Mouse (Mus musculus) c-Kit-positive CD71-positive TER-119-positive erythroid progenitor cells, embryonic 14.5 days (primary cell): ENCODE results near the gene Cebpa.
A peak's percentile ranks its signal among the peaks of the same experiment; 100 is the strongest.

Experiments
- DNase-seq: peaks from one replicate; pipeline ENCODE4 v3.0.0-alpha.2; 2013; ENCODE audit warnings: low spot score

Gene Cebpa

DNA sequence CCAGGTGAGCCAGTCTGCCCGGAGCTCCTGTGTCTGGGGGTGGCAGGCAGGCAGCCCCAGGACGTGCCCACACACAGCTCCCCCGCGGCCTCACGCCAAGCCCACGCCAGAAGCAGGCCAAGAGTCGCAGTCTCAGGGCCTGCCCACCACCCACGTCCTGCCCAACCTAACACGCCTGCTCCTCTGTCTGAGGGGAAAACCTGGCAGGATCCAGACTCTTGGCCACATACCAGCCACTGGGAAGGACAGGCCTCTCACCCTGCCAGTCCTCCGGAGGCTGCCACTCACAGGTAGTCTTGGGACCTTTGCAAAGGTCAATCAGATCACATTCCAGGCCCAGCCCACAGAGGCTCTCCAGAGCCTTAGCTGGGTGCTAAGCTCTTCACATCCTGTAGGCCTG lies 27.2 kb downstream of the Cebpa start:
- no peak for DNase-seq

DNA sequence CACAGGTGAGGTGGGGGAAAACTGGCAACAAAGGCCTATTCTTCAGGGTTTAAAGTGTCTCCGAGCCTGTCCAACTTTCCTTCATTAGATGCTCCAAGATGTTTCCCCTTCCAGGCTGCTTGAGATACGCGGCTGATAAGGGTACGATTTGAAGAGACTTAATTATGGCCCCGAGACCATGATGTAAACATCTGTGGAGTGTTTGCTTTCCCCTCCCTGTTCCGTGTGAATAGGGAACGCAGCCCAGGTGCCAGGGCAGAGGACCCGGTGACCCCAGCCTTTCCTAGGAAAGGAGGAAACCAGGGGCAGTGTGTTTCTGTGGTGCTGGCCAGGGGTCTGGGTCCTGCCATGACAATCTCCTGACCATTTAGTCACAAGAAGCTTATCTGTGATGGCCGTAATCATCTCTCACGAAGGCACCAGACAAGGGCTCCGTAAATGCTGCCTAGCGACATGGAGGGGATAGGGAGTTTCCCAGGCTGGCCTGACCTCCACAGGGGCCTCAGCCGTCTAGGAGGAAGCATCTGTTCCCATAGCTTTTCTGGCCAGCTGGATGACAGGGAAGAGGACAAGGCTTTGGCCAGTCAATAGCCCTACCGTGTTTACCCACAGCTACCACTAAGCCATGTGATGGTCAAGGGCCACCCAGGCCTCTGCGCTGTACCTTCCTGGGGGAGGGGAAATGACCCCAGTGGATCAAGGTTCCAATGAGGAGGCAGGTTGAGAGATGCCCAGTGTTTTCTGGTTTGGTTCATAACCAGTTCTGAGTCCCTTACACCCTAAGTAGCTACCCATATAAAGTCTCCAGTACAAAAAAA lies 30.7 kb downstream of the Cebpa start:
- DNase-seq = no peak

DNA sequence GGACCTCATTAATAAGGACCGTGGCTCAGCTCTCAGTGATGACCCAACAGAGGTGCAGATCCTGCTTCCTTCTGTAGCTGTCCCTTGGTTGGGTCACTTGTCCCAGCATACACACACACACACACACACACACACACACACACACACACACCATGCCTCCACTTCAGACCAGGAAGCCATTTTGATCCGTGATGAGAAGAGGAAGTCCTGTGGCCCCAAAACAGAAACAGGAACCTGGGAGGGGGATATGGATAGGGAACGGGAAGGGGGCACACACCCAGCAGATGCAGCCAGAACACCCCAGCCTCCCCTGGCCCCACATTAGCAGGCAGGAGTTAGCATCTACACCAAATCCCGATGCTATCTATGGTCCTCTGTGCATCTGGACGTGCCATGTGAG lies 31.8 kb downstream of the Cebpa start:
- DNase-seq = no peak

DNA sequence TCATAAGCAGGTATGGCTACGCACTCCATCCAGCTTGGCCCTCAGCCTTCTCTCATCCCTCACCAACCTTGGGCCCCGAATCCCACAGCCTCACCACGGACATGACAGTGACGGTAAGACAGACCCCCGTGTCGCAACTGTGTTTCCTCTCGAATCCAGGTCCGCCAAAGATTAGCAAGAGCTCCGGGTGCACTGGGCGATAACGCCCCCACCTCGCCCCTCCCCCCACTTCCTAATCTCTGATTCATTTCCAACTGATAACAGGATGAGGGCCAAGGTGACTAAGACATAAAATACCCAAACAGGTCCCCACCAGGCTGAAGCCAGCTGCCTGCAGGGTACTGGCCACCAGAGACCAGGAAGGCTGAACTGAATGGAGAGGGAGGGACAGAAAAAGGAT lies 35.4 kb downstream of the Cebpa start:
- no peak for DNase-seq

DNA sequence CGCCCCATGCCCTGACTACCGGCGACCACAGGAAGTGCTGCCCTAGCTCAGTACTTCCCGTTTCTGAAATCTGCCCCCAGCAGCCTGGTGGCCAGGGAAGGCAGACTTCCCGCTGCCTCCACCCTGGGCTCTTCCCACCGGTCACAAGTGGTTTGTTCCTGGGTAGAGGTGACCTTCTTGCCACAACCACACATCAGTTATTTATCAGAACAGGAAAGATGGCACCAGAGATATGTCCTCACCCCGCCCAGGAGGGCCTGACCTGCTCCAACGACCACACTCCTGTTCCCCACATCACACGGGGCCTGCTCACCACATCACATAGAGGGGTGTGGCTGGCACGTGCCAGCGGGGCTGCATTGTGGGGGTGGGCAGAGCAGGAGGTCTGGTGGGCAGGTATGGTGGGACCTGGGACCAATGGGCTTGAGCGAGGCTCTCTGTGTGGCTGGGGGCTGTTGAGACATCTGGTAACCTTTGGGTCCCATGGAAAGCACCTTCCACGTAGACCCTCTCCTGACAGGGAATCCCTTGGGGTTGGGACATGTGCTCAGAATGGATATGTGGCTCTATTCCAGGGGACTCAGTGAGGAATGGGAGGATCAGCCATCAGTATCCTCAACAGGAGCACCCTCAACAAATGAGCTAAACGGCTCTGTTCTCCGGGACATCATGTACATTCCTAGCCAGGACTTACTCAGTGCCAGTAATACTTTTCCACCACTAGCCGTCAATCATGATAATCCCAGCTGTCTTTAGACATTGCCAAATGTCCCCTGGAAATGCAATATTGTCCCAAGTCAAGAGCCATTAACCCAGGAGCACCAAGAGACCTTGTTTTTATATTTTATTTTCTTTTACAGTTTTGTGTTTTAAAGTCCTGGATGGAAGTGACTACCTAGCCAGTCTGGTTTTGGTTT lies 37.7 kb downstream of the Cebpa start:
- DNase-seq = no peak

DNA sequence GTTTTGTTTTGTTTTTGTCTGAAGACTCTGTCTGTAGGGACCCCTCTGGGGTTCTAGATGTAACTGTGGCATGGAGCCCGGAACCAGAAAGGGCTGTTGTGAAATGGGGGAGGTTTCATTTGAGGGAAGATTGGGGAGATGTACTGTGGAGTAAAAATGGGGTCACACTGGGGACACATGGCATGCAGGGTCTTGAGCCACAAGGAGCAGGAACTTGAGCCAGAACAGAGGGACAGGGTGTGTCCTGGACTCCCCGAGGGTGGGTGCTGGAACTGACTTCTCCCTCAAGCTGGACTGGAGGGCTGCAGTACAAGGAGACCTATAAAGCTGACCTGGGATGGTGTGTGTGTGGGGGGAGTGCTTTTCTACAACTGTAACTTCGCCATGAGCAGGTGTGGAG lies 38.4 kb downstream of the Cebpa start:
- no peak for DNase-seq

DNA sequence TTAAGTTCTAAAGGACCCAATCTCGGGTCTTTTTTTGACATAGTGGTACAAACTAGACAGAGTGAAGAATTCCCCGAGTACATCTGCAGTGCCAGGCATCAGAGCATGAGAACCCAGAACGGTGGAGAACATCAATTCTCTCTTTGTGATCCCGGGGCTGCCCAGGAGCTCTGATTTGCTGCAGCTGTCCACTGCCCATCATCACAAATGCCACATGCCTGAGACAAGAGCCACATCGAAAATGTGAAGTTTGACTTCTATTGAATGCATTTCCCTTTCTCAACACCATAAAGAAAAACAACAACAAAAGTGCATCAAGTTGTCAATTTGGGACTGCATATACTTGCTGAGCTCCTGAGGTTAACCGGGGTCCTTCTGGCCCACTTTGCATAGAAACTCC lies 43.4 kb downstream of the Cebpa start:
- DNase-seq = no peak

DNA sequence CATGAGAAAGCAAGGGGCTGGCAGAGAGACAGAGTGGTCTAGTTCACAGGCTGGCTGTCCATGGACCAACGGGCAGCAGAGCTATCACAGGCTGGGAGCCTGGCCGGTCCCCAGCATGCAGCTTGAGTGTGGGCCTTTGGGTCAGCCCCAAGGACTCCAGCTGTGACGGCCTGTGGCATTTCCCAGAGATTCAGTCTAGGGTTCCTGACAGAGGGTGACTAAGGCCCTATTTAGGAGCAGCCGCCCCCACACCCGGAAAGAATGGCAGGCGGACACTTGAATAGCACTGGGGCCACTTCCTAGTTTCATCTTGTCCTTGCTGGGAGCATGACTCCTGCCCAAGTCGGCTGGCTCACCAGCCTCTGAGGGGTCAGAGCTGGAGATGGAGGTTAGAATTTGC lies 44.5 kb downstream of the Cebpa start:
- DNase-seq = no peak

DNA sequence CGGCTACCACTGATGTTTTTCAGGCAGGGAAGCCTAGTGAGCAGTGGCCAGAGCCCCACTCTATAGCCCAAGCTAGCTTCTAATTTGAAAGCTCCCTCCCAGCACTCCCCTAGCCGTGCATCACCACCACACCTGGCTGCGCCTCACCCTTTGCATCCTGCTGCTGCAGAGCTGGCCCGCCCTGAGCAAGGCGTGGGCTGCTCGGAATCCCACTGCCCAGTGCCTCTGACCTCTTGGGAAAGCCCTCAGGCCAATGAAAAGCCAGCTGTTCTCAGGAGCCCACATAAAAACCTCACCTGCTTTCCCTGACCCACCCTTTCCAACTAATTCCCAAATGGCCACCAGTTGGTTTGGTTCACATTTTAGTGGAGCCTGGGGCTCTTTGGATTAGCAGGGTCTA lies 45.0 kb downstream of the Cebpa start:
- no peak for DNase-seq

DNA sequence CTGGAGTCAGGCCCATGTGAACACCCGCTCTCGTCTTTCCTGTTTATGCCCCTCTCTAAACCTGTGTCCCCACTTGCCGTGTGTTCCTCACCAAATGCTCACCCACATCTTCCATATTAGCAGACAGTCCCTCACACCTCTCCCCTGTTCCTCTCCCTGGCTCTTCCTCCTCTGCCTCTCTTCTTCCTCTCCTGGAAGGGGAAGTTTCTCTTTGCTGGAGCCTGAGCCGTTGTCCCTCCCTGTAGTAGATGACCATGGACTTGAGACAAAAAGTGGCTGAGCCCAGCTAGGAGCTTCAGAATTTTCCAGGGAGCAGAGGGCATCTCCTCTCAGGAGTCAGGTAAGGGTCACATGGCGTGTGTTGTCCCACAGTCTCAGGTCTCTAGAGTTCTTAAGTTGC lies 47.9 kb downstream of the Cebpa start:
- no peak for DNase-seq

DNA sequence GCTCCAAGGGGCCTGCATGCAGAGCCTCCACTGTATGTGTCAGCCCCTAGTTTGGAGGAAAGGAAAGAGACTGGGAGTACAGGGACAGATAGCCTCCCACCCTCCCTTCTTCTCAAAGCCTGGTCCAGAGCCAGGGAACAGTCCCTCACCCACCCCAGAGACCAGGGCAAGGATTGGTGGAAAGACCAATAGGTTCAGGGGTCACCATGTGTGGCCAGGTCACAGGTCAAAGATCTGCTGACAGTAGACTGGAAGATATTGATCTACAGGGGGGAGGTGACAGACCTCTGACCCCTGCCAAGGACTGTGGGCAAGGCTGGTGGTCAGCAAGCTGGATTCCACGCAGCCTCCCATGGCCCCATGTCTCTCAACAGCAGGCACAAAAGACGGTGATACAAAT lies 48.8 kb downstream of the Cebpa start:
- no peak for DNase-seq

DNA sequence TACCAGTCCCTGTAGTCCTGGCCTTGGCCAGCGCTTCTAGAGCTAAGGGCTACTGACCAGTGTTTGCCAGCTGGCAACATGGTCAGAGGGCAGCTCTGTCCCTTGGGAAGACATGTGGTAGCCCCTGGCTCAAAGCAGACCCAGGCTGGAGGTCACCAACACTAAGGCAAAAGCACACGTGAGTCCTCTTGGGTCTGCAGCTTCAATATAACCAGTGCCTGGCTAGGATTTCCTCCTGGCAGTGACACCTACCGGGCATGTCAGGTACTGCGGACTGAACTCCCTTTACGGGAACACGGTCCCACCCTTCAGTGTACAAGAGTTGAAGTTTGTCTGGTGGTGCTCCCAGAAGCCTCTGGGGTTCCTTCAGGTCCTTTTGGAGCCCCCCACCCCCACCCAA lies 50.2 kb downstream of the Cebpa start:
- DNase-seq = peak; percentile 60
